Mouse (Mus musculus) left cerebral cortex, postnatal 36 days (tissue): ENCODE data around the gene Taf1. TPM values are rescaled to one million over a fixed set of nuclear protein-coding genes. Genes with fewer than 3 reads are reported as not detected.
"Not testable (repeated sequence)": the region's sequence is repeated elsewhere in the genome, so short reads cannot be mapped to it uniquely, and the experiment has no call there.

Experiments
- DNase-seq, 2 experiments: peaks; one replicate each; pipeline ENCODE4 v3.0.0; 2021 to 2022; ENCODE audit warnings: low spot score in 2 of 2, mixed read lengths in 1 of 2
- intact Hi-C: fragments of 180-260 bp; cut with DNase I; formaldehyde crosslinking; loops from one replicate; pipeline ENCODE4 v1.15.1; 2025
- total RNA-seq, 2 experiments: library from RNA; stranded (reverse); gene quantifications; 2 replicates each; pipeline ENCODE4 v1.2.3; 2021

Taf1 gene
- total RNA-seq: 10 to 100 TPM; 46.5 to 51.3 TPM

GRCm38 (mm10) chrX:101532347-101533221 is at the start of gene Taf1:
TSS of gene Taf1 (plus strand) at chrX:101532734.
- intact Hi-C loops: no loop called here
- peak; percentile 87 to 91 for DNase-seq

GRCm38 (mm10) chrX:101486487-101487152 is 45.9 kb upstream of the Taf1 start:
- intact Hi-C loops: not testable (repeated sequence)
- peak; percentile 19 to 25 for DNase-seq

- intact Hi-C loops: no loop called here
- DNase-seq: no peak
Observed at GRCm38 (mm10) chrX:101504636-101505035, 27.9 kb upstream of the Taf1 start.

DNA sequence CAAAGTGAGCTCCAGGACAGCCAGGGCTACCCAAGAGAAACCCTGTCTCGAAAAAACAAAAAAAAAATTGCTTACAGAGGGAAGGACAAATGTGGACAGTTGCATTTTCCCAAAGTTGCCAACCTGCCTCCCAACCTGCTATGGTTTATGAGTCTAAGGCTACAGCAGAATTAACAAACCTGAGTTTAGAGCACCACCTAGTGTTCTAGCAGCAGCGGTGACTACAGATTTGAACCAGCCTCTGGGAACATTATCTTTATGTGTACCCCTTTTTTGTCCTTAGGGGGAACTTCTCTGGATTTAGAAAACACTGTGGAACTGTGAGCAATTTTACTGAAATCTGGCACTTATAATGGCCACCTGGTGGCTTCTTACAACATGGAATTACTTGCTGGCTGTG is 16.8 kb upstream of the Taf1 start:
- DNase-seq: no peak
- intact Hi-C loops: no loop called here

DNA sequence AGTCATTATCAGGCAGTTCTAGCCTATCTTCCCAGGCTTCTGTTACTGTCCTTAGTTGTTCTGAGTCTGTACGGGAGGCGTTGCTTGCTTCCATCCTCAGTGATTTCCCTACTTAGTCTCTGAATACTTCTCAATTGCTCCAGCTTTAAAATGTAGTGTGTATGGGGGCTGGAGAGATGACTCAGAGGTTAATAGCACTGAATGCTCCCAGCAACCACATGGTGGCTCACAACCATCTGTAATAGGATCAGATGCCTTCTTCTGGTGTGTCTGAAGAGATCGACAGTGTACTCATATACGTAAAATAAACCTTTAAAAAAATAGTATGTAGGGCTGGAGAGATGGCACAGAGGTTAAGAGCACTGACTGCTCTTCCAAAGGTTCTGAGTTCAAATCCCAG is 14.5 kb upstream of the Taf1 start:
- intact Hi-C loops: no loop called here
- DNase-seq: no peak

GRCm38 (mm10) chrX:101522027-101522426 is 10.5 kb upstream of the Taf1 start:
- DNase-seq: no peak
- intact Hi-C loops: no loop called here

DNA sequence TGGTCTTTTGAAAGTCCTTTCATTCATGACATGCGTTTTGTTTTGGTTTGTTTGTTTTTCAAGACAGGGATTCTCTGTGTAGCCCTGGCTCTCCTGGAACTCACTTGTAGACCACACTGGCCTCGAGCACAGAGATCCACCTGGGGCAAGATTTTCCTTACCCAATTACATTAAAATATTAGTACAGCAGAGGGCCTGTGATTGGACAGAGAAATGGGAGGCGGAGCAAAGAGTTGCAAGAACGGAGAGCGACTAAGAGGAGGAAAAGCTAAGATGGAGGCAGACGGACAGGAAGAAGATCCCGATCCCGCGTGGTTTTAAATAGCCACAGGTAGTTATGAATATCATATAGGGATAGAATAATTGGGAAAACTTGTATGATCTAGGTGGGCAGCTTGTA is 5.2 kb upstream of the Taf1 start:
- DNase-seq: no peak
- intact Hi-C loops: no loop called here

DNA sequence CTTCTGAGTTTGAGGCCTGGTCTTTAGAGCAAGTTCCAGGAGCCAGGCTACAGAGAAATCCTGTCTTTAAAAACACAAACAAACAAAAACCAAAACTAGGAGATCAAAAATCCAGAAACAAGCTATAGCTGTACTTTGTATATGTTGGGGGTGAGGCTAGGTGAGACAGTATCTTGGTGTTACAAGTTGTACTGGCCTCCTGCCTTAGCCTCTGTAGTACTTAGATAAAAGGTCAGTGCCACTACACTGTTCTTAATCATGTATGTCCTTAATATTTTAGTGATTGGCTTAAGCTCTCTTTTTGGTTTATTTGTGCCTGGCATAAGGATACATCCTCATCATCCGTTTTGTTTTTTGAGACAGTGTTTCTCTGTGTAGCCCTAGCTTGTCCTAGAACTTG is 52.9 kb downstream of the Taf1 start:
- intact Hi-C loops: no loop called here
- DNase-seq: no peak

DNA sequence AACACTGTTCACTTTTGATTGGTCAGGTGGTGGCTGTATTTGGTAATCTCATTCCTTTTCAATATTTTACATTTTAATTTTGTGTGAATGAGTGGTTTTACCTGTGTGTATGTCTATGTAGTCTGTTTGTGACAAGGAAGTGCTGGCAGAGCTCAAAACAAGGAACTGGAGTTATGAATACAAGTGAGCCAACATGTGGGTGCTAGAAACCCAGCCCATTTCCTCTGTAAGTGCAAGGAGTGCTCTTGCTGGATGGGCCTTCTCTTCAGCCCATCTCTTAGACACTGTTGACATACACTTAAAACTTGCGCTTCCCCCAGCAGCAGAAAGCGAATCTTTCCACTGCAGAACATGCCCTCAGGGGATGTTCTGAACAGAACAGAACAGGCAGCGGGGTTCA is 83.6 kb downstream of the Taf1 start:
- intact Hi-C loops: no loop called here
- no peak for DNase-seq

DNA sequence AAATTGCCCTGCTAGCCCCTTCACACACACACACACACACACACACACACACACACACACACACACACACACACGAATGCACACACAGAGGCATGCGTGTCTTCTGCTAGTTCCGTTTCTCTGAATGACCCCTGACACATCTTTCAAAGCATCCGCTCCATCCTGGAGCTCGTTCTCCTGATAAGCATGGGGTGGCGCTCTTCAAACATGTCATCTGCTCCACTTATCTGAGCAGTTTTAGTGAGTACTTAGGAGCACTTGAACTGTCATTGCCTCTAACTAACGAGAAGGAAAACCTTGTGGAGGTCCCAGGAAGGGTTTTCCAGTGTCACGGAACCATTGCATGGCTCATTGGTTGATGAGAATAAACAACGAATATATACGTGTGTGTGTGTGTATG is 85.4 kb downstream of the Taf1 start:
- DNase-seq: no peak
- intact Hi-C loops: no loop called here

GRCm38 (mm10) chrX:101620317-101620716 is 87.8 kb downstream of the Taf1 start:
- intact Hi-C loops: no loop called here
- no peak for DNase-seq

DNA sequence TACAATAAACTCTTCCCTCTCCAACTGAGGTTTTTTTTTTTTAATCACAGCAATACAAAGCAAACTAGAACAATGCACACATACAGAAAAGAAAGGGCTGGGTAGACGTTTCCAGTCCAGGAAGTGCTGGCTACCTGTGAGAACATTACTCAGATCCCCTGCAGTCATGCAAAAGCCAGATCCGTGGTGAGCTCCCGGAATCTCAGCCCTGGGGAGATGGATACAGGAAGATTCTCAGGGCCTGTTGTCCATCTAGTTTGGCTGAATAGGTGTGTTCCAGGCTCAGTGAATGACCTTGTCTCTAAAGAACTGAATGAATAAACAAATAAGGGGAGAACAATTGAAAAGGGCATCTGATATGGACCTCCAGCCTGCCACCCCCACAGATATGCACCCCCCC is 90.0 kb downstream of the Taf1 start:
- no peak for DNase-seq
- intact Hi-C loops: no loop called here

DNA sequence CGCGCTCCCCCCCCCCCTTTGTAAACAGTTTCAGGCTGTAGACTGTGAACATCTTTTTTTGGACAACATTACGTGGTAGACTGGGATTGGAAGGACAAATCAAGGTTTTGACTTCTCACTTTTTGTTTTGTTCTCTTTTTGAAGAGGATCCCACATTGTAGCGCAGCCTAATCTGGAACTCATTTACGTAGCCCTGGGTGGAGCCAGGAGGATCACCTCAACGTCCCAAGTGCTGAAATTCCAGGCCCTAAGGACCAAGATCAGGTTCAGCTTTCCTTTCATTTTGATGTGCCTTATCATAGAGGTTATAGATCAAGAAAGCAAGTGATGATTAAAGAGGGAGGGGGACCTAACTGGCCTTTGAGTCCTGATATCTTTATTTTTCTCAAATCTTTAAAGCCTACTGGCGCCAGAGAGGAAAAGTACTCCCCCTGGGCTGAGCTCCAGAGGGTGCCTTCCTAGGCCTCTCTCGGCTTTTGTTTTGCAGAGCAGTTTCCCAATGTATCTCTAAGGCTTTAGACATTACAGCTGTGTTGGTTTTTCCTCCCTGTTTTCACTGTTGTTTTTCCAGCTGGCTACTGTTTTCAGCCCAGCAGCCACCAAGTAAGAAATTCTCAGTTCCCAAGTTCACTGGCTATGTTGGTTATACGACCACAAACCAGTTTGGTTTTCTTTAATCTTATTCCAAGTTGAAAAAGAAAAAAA is 104.4 kb downstream of the Taf1 start:
- DNase-seq: no peak
- intact Hi-C loops: no loop called here

DNA sequence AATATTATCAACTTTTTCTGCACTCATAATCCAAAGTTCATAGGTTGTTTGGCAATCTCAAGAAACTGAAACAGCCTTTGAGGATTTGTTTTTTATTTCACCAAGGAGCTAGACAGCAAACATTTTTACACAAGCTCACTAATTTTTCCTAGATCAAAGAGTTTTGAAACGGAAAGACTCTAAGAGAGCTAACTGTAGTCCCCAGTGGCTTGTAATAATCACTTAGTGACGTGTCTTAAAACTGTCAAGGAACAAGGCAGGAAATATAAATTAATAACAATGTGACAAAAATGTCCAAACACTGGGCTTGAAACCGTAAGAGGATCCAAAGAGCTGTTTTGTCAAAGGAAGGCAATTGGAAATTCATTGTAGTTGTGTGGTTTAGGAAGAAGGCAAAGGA is 106.3 kb downstream of the Taf1 start:
- intact Hi-C loops: no loop called here

DNA sequence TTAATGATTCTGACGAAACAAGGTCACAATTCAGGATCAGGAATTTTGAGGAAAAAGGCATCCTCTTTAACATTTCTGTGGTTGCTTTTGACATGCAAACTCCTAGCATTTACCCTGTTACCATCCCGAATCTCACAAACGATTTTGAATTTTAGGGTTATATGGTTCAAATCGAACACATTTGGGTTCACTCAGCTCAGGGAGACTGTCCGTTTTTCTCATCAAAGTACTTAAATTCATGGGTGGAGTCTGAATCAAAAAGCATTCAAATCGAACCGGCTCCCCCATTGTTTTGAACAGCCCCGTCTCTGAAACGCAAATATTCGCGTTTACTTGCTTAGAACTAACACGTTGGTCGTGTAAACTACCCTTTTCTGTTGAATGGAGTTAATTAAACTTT is 106.8 kb downstream of the Taf1 start:
- intact Hi-C loops: no loop called here

More for the DNA sequence above, 106.3 kb downstream of the Taf1 start:
- DNase-seq: no peak

DNA sequence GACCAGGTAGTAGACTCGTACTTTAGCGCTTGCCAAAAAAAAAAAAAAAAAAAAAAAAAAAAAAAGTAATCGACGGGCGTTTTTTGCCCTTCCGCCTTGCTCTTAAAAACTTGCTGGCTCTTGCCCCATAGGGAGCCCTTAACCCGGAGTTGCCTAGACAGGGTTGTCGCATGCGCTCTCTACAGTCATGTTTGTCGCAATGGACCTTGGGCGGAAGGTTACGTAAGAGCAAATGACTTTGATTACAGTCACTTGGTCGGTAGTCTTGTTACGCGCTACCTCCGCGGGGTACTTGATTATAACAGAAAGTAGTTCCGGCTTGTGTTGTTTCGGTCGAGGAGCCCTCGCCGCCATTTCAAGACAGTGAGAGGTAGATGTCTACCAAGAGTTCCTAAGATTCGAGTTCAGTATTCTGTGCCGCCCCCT is 107.2 kb downstream of the Taf1 start, which contains the start of gene Ogt:
TSS of gene Ogt (plus strand) at position 320 of the 426 bp plus-strand sequence.
- peak; percentile 84 to 90 for DNase-seq

More for the DNA sequence above, 106.8 kb downstream of the Taf1 start:
- peak in 1 of 2 experiments; percentile 4 for DNase-seq

GRCm38 (mm10) chrX:101640194-101641160 is 107.9 kb downstream of the Taf1 start:
- intact Hi-C loops: no loop called here
- DNase-seq: peak; percentile 28 to 29

More for the DNA sequence above, 107.2 kb downstream of the Taf1 start, which contains the start of gene Ogt:
- intact Hi-C loops: no loop called here

- DNase-seq: no peak
- intact Hi-C loops: no loop called here
Observed at GRCm38 (mm10) chrX:101641161-101641530, 108.6 kb downstream of the Taf1 start.

DNA sequence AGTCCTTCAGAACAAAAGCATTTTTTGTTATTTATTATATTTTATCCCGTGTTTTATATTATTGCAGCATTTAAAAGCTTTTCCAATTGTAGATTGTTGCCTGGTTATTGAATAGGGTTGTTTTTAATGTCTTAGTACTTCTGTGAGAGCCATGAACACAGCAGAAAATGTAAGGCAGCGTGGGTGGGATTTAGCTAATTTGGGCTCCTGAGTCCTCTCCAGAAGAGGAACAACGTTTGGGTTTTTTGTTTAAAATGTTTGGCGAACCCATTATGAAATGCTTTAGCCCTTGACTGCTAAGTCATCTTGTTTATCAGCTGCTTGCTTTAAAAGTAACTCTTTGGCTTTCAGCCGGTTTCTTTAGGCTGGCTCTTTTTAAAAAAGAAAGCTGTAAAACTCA is 109.6 kb downstream of the Taf1 start:
- intact Hi-C loops: no loop called here
- DNase-seq: no peak
